Mouse (Mus musculus): ENCODE data around the gene Rassf2. TPM values are rescaled to one million over a fixed set of nuclear protein-coding genes. Genes with fewer than 3 reads are reported as not detected.

The Rassf2 gene
- polyA plus RNA-seq, 1 experiment from 2014 or later = 9.9 TPM

DNA sequence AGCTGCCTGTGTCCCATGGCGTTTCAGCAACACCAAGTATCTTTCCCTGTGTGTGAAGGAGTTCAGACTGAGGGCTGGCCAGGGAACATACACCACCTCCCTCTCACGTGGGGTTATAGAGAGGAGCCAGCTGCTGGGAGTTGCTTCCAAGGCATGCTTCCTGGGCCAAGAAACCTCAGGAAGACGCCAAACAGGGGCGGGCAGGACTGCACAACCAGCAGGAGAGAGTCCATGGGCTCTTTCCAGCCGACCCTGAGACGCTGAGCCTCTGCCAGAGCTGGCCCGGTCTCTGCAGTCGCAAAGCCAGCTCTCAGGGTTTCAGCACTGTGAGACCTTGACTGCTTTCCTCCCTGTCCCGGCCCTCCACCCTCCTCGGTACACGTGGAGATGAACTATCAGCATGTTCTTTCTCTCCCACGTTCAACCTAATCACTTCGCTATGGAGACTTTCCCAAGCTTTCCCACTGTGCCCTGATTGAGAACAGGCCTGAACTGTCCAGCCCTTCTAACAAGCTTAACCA, 13.1 kb upstream of the Rassf2 start:
- no peaks in the 10 kb centered on the region for H3K4me1 ChIP-seq (ENCODE audit: control insufficient read depth, insufficient read depth, low read length)
- H3K36me3 ChIP-seq (ENCODE audit: control insufficient read depth, insufficient read depth, low read length) = no peaks in the 10 kb centered on the region
- H3K4me2 ChIP-seq (replicated peaks; ENCODE audit: low read depth, low read length) = no peak overlapping the region
- H3K9me3 ChIP-seq (ENCODE audit: control insufficient read depth, low read length) = no peaks in the 10 kb centered on the region
- no peak overlapping the region for H3K9ac ChIP-seq (ENCODE audit: low read depth, low read length)
- peak; percentile 83; the same call in 1 of the 2 replicates for ATAC-seq (ENCODE audit: low FRiP score, low TSS enrichment)
- H3K4me3 ChIP-seq (ENCODE audit: low read length) = no peak overlapping the region
- no peaks in the 10 kb centered on the region for H3K27me3 ChIP-seq (ENCODE audit: control insufficient read depth, insufficient read depth, low read length)
- 36% methylated on average over 13 of the region's 13 CpGs for WGBS
- peak overlapping the region; percentile 59; the same call in 1 of the 2 replicates for H3K27ac ChIP-seq (ENCODE audit: low read depth, low read length)

DNA sequence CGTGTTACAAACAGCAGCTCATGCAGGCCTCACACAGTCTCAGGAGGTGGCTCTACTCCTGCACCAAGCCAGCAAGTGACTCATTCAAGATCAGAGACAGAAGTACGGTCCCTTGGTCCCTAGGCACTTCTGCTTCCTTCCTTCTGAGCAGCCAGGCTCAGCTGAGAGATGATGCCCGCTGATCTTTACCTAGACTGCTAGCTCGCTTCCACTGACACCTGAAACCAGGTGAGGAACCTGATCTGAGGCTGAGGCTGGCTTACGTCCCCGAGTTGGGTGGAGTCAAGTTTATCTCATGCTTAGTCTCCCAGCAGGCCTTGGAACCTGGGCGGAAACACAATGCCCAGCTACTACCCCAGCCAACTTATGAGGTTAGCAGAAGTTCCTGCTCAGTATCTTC, 9.8 kb upstream of the Rassf2 start:
- no peaks in the 10 kb centered on the region for H3K36me3 ChIP-seq (ENCODE audit: control insufficient read depth, insufficient read depth, low read length)
- H3K27me3 ChIP-seq (ENCODE audit: control insufficient read depth, insufficient read depth, low read length) = no peaks in the 10 kb centered on the region
- no peak for ATAC-seq (ENCODE audit: low FRiP score, low TSS enrichment)
- no peak overlapping the region for H3K9ac ChIP-seq (ENCODE audit: low read depth, low read length)
- H3K9me3 ChIP-seq (ENCODE audit: control insufficient read depth, low read length) = no peaks in the 10 kb centered on the region
- no peak overlapping the region for H3K4me3 ChIP-seq (ENCODE audit: low read length)
- H3K4me1 ChIP-seq (ENCODE audit: control insufficient read depth, insufficient read depth, low read length) = no peaks in the 10 kb centered on the region
- H3K27ac ChIP-seq (ENCODE audit: low read depth, low read length) = no peak overlapping the region
- WGBS = 55% methylated on average over 7 of the region's 7 CpGs
- H3K4me2 ChIP-seq (replicated peaks; ENCODE audit: low read depth, low read length) = no peak overlapping the region

DNA sequence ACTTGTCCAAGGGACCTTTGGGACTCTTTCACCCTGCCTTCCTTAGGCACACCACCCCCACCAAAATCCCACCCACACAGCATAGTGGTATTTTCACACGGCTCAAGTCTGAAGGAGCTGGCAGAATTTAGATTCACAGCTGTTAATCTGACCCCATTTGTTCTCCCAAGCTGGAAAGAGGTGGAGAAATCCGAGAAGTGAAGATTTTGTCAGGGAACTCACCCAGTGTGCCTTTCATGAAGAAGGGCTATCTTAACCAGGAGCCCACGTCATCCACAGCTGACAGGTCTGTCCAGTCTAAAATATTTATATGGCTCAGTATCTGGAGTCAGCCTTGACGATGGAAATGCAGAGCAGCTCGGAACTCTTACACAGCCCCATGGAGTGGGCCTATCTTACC, 6.3 kb upstream of the Rassf2 start:
- Histone ChIP-seq H3K27me3 (ENCODE audit: control insufficient read depth, insufficient read depth, low read length) (no peaks in the 10 kb centered on the region), H3K4me1 (ENCODE audit: control insufficient read depth, insufficient read depth, low read length) (no peaks in the 10 kb centered on the region), H3K9me3 (ENCODE audit: control insufficient read depth, low read length) (no peaks in the 10 kb centered on the region), H3K27ac (ENCODE audit: low read depth, low read length) (no peak overlapping the region), H3K36me3 (ENCODE audit: control insufficient read depth, insufficient read depth, low read length) (no peaks in the 10 kb centered on the region), H3K9ac (ENCODE audit: low read depth, low read length) (no peak overlapping the region), H3K4me3 (ENCODE audit: low read length) (no peak overlapping the region), H3K4me2 (replicated peaks; ENCODE audit: low read depth, low read length) (no peak overlapping the region)
- no peak for ATAC-seq (ENCODE audit: low FRiP score, low TSS enrichment)
- 58% methylated on average over 5 of the region's 5 CpGs for WGBS

DNA sequence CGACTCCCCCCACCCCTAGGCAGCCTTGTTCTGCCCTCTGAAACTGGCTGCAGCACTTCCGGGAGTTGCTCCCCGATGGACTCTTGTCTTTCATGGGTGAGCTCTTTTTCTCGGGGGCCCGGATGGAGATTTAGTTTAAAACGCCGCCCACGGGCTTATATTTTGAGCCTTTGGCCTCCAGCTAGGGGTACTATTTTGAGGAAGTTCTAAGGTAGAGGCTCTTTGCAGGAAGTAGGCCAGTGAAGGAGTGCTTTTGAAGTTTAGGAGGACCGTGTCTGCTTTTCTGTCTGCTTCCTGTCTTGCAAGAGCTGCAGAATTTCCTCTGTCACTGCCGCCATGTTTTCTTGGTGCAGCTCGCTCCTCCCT, 5.4 kb upstream of the Rassf2 start:
- Histone ChIP-seq H3K4me1 (ENCODE audit: control insufficient read depth, insufficient read depth, low read length) (no peaks in the 10 kb centered on the region), H3K9me3 (ENCODE audit: control insufficient read depth, low read length) (no peaks in the 10 kb centered on the region), H3K36me3 (ENCODE audit: control insufficient read depth, insufficient read depth, low read length) (no peaks in the 10 kb centered on the region), H3K4me2 (replicated peaks; ENCODE audit: low read depth, low read length) (no peak overlapping the region), H3K9ac (ENCODE audit: low read depth, low read length) (no peak overlapping the region), H3K27ac (ENCODE audit: low read depth, low read length) (no peak overlapping the region), H3K27me3 (ENCODE audit: control insufficient read depth, insufficient read depth, low read length) (0 out of 2 replicates have a peak, but pooled peaks cover 3% of the 10 kb centered on the region), H3K4me3 (ENCODE audit: low read length) (no peak overlapping the region)
- no peak for ATAC-seq (ENCODE audit: low FRiP score, low TSS enrichment)
- WGBS = 73% methylated on average over 11 of the region's 11 CpGs

DNA sequence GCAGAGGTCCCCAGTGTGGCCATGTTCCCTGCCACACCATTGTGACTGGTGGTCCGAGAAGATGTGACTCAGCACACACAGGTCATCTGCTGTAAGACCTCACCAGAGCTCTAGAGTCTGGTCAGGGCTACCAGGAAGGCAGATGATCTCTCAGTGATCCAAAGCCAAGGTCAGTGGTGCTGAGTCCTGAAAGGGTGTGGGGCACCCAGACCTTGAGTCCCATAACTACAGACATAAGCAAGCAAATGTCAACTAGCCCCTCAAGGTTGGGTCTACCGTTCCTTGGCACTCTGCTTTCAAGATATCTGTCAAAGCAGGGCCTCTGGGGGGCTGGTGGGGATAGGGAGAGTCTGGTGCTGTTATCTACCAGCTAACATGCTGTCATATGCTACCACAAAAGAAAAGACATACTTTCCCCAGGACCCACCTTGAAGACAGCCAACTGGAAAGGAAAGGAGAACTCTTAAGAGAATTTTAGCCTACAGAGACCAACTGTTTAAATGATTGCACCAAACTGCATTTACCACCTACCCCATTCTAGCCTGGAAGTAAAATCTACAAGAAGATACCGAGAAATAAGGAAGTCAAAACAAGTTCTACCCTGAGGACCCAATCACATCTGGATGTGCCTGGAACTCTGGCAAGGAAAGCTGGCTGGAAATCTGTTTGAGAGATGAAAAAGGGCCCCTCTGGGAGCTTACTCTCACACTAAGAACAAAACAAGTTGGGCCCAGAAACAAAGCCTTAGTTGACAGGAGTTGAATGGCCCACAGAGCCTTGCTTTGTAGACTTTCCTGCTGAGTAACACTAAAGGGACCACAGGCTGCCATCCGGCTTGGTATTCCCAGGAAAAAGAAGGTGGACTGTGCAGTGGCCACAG, 4.8 kb upstream of the Rassf2 start:
- no peak overlapping the region for H3K9ac ChIP-seq (ENCODE audit: low read depth, low read length)
- no peak overlapping the region for H3K27ac ChIP-seq (ENCODE audit: low read depth, low read length)
- 0 out of 2 replicates have a peak, but pooled peaks cover 3% of the 10 kb centered on the region for H3K27me3 ChIP-seq (ENCODE audit: control insufficient read depth, insufficient read depth, low read length)
- ATAC-seq (ENCODE audit: low FRiP score, low TSS enrichment) = no peak
- no peak overlapping the region for H3K4me2 ChIP-seq (replicated peaks; ENCODE audit: low read depth, low read length)
- H3K4me1 ChIP-seq (ENCODE audit: control insufficient read depth, insufficient read depth, low read length) = no peaks in the 10 kb centered on the region
- no peaks in the 10 kb centered on the region for H3K36me3 ChIP-seq (ENCODE audit: control insufficient read depth, insufficient read depth, low read length)
- no peaks in the 10 kb centered on the region for H3K9me3 ChIP-seq (ENCODE audit: control insufficient read depth, low read length)
- WGBS = 87% methylated on average over 4 of the region's 4 CpGs
- H3K4me3 ChIP-seq (ENCODE audit: low read length) = no peak overlapping the region

DNA sequence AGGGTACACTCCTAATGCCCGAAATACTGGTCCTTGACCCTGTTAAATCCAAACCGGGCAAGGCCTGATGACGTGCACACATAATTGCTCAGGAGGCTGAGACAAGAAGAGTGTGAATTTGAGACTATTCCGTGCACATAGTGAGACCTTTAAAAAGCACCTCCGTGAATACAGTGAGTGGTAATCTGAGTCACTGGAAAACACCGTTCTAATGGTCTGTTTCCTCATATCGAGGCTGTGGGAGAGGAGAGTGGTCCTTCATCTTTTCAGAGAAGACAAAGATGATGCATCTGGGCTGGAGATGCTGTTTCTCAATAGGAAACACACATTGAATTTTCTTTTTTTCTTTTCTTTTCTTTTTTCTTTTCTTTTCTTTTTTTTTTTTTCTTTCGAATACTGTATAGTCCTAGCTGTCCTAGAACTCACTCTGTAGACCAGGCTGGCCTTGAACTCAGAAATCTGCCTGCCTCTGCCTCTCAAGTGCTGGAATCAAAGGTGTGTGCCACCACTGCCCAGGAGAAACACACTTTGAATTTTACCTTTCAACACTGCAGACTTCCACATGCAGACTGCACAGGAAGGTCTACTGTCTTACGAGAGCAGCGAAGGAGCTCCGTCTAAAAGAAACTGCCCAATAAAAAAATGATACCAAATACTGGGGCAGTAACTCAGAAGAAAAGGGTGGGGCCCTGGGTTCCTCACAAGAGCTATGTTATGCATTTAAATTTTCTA, 1.5 kb upstream of the Rassf2 start:
- Histone ChIP-seq H3K4me1 (ENCODE audit: control insufficient read depth, insufficient read depth, low read length) (peaks cover 4% of the 10 kb centered on the region; the same call in 1 of the 2 replicates), H3K27ac (ENCODE audit: low read depth, low read length) (no peak overlapping the region), H3K9ac (ENCODE audit: low read depth, low read length) (no peak overlapping the region), H3K36me3 (ENCODE audit: control insufficient read depth, insufficient read depth, low read length) (no peaks in the 10 kb centered on the region), H3K4me3 (ENCODE audit: low read length) (no peak overlapping the region), H3K9me3 (ENCODE audit: control insufficient read depth, low read length) (no peaks in the 10 kb centered on the region), H3K27me3 (ENCODE audit: control insufficient read depth, insufficient read depth, low read length) (peaks cover 28% of the 10 kb centered on the region), H3K4me2 (replicated peaks; ENCODE audit: low read depth, low read length) (no peak overlapping the region)
- ATAC-seq (ENCODE audit: low FRiP score, low TSS enrichment) = no peak
- WGBS = 71% methylated on average over 11 of the region's 11 CpGs

DNA sequence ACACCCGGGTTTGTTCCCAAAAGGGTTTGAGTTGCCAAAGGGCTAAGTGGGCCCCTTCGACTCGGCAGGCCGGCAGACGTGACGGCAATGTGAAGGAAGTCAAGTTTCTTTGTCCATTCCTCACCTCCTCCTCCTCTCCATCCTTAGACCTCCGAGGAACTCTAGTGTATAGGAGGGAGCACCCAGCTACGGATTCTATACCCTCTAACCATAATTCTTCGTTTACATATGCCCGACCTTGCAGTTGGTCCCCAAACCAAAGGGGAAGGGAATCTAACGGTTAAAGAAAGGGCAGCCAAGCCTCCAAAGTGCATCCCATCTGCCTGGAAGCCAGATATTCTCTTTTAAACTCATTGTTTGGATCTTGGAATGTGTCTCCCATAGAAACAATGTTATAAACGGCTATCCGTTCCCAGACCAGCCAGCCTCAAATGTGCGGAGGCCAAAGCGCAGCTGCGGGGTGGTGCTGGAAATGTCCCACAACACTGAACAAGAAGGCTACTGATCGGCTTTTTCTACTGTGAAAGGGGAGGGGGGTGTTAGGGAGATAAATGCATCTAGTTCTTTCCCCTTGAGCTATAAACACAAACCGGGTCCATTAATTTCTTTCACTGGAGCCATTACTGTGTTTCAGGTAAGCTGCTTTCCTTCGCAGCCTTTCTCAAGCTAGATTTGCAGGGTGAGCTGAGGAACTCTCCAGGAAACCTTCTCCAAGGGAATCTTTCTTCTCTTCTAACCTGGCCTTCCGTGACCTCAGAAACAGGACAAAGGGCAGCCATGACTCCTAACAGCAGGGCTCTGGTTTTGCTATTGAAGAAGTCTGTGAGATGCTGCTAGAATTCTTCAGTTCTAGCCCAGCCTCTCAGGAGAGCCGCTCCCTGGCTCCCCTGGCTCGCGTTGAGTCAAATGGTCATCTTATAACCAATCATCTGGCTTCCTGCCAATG, 633 bp upstream of the Rassf2 start:
- H3K4me1 ChIP-seq (ENCODE audit: control insufficient read depth, insufficient read depth, low read length) = peaks cover 4% of the 10 kb centered on the region; the same call in 1 of the 2 replicates
- 16% methylated on average over 23 of the region's 23 CpGs for WGBS
- H3K27ac ChIP-seq (ENCODE audit: low read depth, low read length) = peak overlapping the region; percentile 53; the same call in 1 of the 2 replicates
- peak overlapping the region; percentile 96 for H3K4me2 ChIP-seq (replicated peaks; ENCODE audit: low read depth, low read length)
- H3K27me3 ChIP-seq (ENCODE audit: control insufficient read depth, insufficient read depth, low read length) = peaks cover 28% of the 10 kb centered on the region
- H3K4me3 ChIP-seq (ENCODE audit: low read length) = peak overlapping the region; percentile 62
- H3K9ac ChIP-seq (ENCODE audit: low read depth, low read length) = peak overlapping the region; percentile 51; the same call in 1 of the 2 replicates
- H3K36me3 ChIP-seq (ENCODE audit: control insufficient read depth, insufficient read depth, low read length) = no peaks in the 10 kb centered on the region
- no peak for ATAC-seq (ENCODE audit: low FRiP score, low TSS enrichment)
- no peaks in the 10 kb centered on the region for H3K9me3 ChIP-seq (ENCODE audit: control insufficient read depth, low read length)

DNA sequence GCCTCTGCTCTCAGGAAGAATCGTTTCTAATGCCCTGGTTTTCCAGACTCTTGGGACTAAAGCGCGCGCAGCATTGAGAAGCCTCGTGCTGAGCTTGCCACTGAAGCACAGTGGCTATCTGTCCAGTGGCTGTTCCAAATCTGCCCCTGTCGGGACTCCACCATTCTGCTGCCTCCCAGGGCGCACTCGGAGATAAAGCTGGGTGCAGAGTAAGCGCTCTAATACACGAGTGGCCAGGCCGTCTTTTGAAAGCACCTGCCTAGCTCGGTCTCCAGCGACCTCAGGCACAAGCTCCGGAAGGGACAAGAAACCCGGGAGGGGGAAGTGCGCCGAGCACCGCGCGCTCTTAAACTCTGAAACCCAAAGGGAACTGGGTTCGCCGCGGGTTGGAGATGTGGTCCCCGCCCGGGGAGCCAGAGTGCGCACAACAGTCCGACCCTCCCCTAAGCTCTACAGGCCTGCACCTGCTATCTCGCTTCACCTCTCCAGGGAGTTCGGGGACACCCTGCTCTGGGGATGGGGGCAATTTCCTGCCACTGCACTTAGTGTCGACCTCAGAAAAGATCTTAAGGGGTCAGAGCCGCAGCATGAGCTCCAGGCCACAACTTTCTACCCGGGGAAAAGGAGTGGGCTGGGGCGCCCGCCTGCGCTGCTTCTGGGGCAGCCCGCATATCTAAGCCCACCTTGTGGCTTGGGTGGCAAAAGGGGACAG, 1.0 kb downstream of the Rassf2 start:
- H3K9ac ChIP-seq (ENCODE audit: low read depth, low read length) = peak overlapping the region; percentile 66

More for the DNA sequence above, 1.0 kb downstream of the Rassf2 start:
- peak overlapping the region; percentile 62 for H3K4me3 ChIP-seq (ENCODE audit: low read length)
- peaks cover 4% of the 10 kb centered on the region; the same call in 1 of the 2 replicates for H3K4me1 ChIP-seq (ENCODE audit: control insufficient read depth, insufficient read depth, low read length)
- no peaks in the 10 kb centered on the region for H3K36me3 ChIP-seq (ENCODE audit: control insufficient read depth, insufficient read depth, low read length)
- H3K27me3 ChIP-seq (ENCODE audit: control insufficient read depth, insufficient read depth, low read length) = peaks cover 28% of the 10 kb centered on the region
- H3K4me2 ChIP-seq (replicated peaks; ENCODE audit: low read depth, low read length) = peak overlapping the region; percentile 96
- H3K27ac ChIP-seq (ENCODE audit: low read depth, low read length) = peak overlapping the region; percentile 19; the same call in 1 of the 2 replicates
- under 1% methylated on average over 36 of the region's 36 CpGs for WGBS
- peak; percentile 36 for ATAC-seq (ENCODE audit: low FRiP score, low TSS enrichment)
- no peaks in the 10 kb centered on the region for H3K9me3 ChIP-seq (ENCODE audit: control insufficient read depth, low read length)
